Mouse (Mus musculus): ENCODE data around the gene Sergef. TPM values are rescaled to one million over a fixed set of nuclear protein-coding genes. Genes with fewer than 3 reads are reported as not detected.
"Not testable (repeated sequence)": the region's sequence is repeated elsewhere in the genome, so short reads cannot be mapped to it uniquely, and the experiment has no call there.

The Sergef gene
- 14.3 and 16.9 TPM in 2 replicates for polyA plus RNA-seq (2015; fragmentation: Nextera tagmentation; extraction: Ambion mirVana)

- no peaks in the 10 kb centered on the region; the same call in 1 of the 2 replicates for H3K27me3 ChIP-seq (replicated peaks)
These were observed at the start of gene Sergef for GRCm38 (mm10) chr7:46639692-46640031. TSS of gene Sergef (minus strand) at chr7:46639807.

GRCm38 (mm10) chr7:46686827-46687226 is 47.2 kb upstream of the Sergef start:
- H3K27ac ChIP-seq = no peak overlapping the region
- 84% methylated on average over 5 of the region's 5 CpGs for WGBS
- H3K4me2 ChIP-seq (replicated peaks) = no peak overlapping the region
- no peaks in the 10 kb centered on the region for H3K27me3 ChIP-seq (replicated peaks)
- H3K36me3 ChIP-seq = peaks cover 17% of the 10 kb centered on the region
- no peaks in the 10 kb centered on the region for H3K4me1 ChIP-seq (replicated peaks)
- no peak for ATAC-seq
- H3K9ac ChIP-seq = no peak overlapping the region
- no peaks in the 10 kb centered on the region for H3K9me3 ChIP-seq
- no peak overlapping the region for H3K4me3 ChIP-seq (replicated peaks)

More at GRCm38 (mm10) chr7:46639692-46640031, at the start of gene Sergef:
- Histone ChIP-seq H3K27ac (peak within 1 kb of the TSS; percentile 52), H3K9me3 (no peaks in the 10 kb centered on the region), H3K4me2 (replicated peaks) (peak within 1 kb of the TSS; percentile 95), H3K4me1 (replicated peaks) (peaks cover 12% of the 10 kb centered on the region; the same call in 1 of the 2 replicates), H3K36me3 (no peaks in the 10 kb centered on the region), H3K9ac (peak within 1 kb of the TSS; percentile 85), H3K4me3 (replicated peaks) (peak within 1 kb of the TSS; percentile 74)
- ATAC-seq = peak; percentile 98
- under 1% methylated on average over 30 of the region's 30 CpGs for WGBS

- Histone ChIP-seq H3K4me1 (replicated peaks) (0 out of 2 replicates have a peak, but pooled peaks cover 3% of the 10 kb centered on the region), H3K27ac (no peak overlapping the region), H3K27me3 (replicated peaks) (no peaks in the 10 kb centered on the region), H3K9ac (no peak overlapping the region), H3K36me3 (no peaks in the 10 kb centered on the region), H3K4me3 (replicated peaks) (no peak overlapping the region), H3K9me3 (no peaks in the 10 kb centered on the region), H3K4me2 (replicated peaks) (no peak overlapping the region)
- no peak for ATAC-seq
These were observed 41.1 kb upstream of the Sergef start for GRCm38 (mm10) chr7:46680732-46681131.

DNA sequence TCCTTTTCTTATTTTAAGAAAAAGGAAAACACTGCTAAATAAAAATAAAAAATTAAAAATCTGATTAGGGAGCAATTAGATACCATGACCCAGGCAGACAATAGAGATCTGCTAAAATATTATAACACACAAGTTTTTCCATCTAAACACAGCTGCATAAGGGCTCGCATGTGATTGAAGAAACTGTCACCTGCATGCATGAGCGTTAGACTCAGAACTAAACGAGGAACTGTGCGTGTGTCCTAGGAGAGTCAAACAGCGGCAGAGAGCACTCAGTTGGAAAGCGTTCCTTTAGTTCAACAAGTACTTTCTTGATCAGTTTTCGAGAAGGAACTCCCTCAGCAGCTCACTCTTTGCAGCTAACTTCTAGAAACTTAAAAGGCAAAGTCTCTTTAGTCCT is 39.4 kb upstream of the Sergef start:
- not testable (repeated sequence) for H3K27me3 ChIP-seq (replicated peaks); H3K9ac ChIP-seq; H3K4me2 ChIP-seq (replicated peaks); H3K27ac ChIP-seq; H3K4me3 ChIP-seq (replicated peaks); H3K36me3 ChIP-seq; H3K4me1 ChIP-seq (replicated peaks); H3K9me3 ChIP-seq; ATAC-seq
- WGBS = 79% methylated on average over 7 of the region's 7 CpGs

- Histone ChIP-seq H3K4me1 (replicated peaks) (0 out of 2 replicates have a peak, but pooled peaks cover 3% of the 10 kb centered on the region), H3K9me3 (no peaks in the 10 kb centered on the region), H3K36me3 (no peaks in the 10 kb centered on the region), H3K27me3 (replicated peaks) (no peaks in the 10 kb centered on the region), H3K27ac (no peak overlapping the region), H3K4me2 (replicated peaks) (no peak overlapping the region), H3K4me3 (replicated peaks) (no peak overlapping the region), H3K9ac (no peak overlapping the region)
- no peak for ATAC-seq
- 67% methylated on average over 3 of the region's 3 CpGs for whole genome bisulfite sequencing
These were observed 38.8 kb upstream of the Sergef start for GRCm38 (mm10) chr7:46678417-46678816.

- 51% methylated on average over 5 of the region's 5 CpGs for WGBS
These were observed 37.3 kb upstream of the Sergef start for GRCm38 (mm10) chr7:46676808-46677360.

DNA sequence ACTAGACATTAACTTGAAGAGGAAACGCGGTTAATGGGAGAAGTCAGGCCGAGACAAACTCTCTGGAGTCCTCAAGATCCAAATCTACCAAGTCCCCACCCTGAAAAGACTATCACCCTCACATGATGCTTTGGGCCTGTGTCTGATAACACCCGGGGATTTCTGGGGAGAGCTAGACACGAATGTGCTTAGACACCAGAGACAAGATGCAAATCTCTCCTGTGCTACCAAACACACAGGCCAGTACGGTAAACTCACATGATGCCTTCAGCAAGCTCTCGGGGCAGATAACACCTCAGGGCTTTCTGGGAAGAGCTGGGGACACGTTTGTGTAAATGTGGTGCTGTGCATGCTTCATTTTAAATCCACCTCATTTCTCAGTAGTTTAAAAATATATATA is 36.3 kb upstream of the Sergef start:
- WGBS = 81% methylated on average over 8 of the region's 8 CpGs
- H3K27me3 ChIP-seq (replicated peaks) = no peaks in the 10 kb centered on the region
- H3K9ac ChIP-seq = no peak overlapping the region
- H3K27ac ChIP-seq = no peak overlapping the region
- no peak overlapping the region for H3K4me3 ChIP-seq (replicated peaks)
- 0 out of 2 replicates have a peak, but pooled peaks cover 3% of the 10 kb centered on the region for H3K4me1 ChIP-seq (replicated peaks)
- no peak for ATAC-seq
- no peak overlapping the region for H3K4me2 ChIP-seq (replicated peaks)
- no peaks in the 10 kb centered on the region for H3K36me3 ChIP-seq
- H3K9me3 ChIP-seq = no peaks in the 10 kb centered on the region

More at GRCm38 (mm10) chr7:46676808-46677360, 37.3 kb upstream of the Sergef start:
- no peaks in the 10 kb centered on the region for H3K27me3 ChIP-seq (replicated peaks)
- H3K4me3 ChIP-seq (replicated peaks) = no peak overlapping the region
- H3K9ac ChIP-seq = no peak overlapping the region
- no peak overlapping the region for H3K4me2 ChIP-seq (replicated peaks)
- ATAC-seq = no peak
- H3K9me3 ChIP-seq = no peaks in the 10 kb centered on the region
- 0 out of 2 replicates have a peak, but pooled peaks cover 3% of the 10 kb centered on the region for H3K4me1 ChIP-seq (replicated peaks)
- H3K36me3 ChIP-seq = no peaks in the 10 kb centered on the region
- H3K27ac ChIP-seq = no peak overlapping the region

DNA sequence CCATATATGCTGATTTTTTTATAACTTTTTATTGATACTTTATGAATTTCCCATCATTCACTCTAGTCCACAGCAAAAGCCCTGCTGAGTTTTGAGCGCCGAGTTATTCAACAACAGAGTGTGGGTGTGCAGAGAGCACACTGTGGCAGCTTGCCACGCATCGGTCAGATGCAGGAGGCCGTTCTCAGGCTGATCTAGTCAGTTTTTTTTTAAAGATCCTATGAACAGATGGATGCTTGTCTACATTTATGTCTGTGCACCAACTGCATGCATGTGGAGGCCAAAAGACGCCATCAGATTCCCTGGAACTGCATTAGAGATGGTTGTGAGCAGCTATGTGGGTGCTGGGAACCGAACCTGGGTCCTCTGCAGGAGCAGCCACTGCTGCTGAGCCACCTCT is 35.5 kb upstream of the Sergef start:
- Histone ChIP-seq H3K4me3 (replicated peaks) (no peak overlapping the region), H3K9ac (no peak overlapping the region), H3K9me3 (no peaks in the 10 kb centered on the region), H3K27ac (no peak overlapping the region), H3K4me2 (replicated peaks) (no peak overlapping the region), H3K36me3 (no peaks in the 10 kb centered on the region), H3K4me1 (replicated peaks) (0 out of 2 replicates have a peak, but pooled peaks cover 3% of the 10 kb centered on the region), H3K27me3 (replicated peaks) (no peaks in the 10 kb centered on the region)
- ATAC-seq = no peak
- WGBS = 94% methylated on average over 7 of the region's 7 CpGs

- Histone ChIP-seq H3K9ac (no peak within 1 kb of the TSS), H3K27ac (no peak within 1 kb of the TSS), H3K4me1 (replicated peaks) (peaks cover 2% of the 10 kb centered on the region; the same call in 1 of the 2 replicates), H3K27me3 (replicated peaks) (peaks cover under 1% of the 10 kb centered on the region; the same call in 1 of the 2 replicates), H3K9me3 (no peaks in the 10 kb centered on the region), H3K4me3 (replicated peaks) (no peak within 1 kb of the TSS), H3K4me2 (replicated peaks) (no peak within 1 kb of the TSS), H3K36me3 (no peaks in the 10 kb centered on the region)
- 35% methylated on average over 10 of the region's 10 CpGs for WGBS
- no peak for ATAC-seq
These were observed 32.6 kb upstream of the Sergef start, which contains the start of gene Tph1 for GRCm38 (mm10) chr7:46672160-46672672. TSS of gene Tph1 (minus strand) at chr7:46672537.

GRCm38 (mm10) chr7:46667256-46667655 is 27.6 kb upstream of the Sergef start:
- Histone ChIP-seq H3K4me2 (replicated peaks) (peak overlapping the region; percentile 39), H3K4me3 (replicated peaks) (no peak overlapping the region; the same call in 1 of the 2 replicates), H3K9me3 (no peaks in the 10 kb centered on the region), H3K9ac (no peak overlapping the region), H3K4me1 (replicated peaks) (peaks cover 3% of the 10 kb centered on the region; the same call in 1 of the 2 replicates), H3K27ac (no peak overlapping the region), H3K27me3 (replicated peaks) (peaks cover 13% of the 10 kb centered on the region), H3K36me3 (no peaks in the 10 kb centered on the region)
- ATAC-seq = peak; percentile 55
- 1% methylated on average over 21 of the region's 21 CpGs for WGBS

GRCm38 (mm10) chr7:46665236-46665635 is 25.6 kb upstream of the Sergef start:
- Histone ChIP-seq H3K9ac (no peak overlapping the region), H3K36me3 (no peaks in the 10 kb centered on the region), H3K27ac (no peak overlapping the region), H3K4me1 (replicated peaks) (peaks cover 3% of the 10 kb centered on the region; the same call in 1 of the 2 replicates), H3K4me3 (replicated peaks) (no peak overlapping the region), H3K4me2 (replicated peaks) (no peak overlapping the region), H3K27me3 (replicated peaks) (peaks cover 13% of the 10 kb centered on the region), H3K9me3 (no peaks in the 10 kb centered on the region)
- WGBS = 35% methylated on average over 9 of the region's 9 CpGs
- no peak for ATAC-seq

DNA sequence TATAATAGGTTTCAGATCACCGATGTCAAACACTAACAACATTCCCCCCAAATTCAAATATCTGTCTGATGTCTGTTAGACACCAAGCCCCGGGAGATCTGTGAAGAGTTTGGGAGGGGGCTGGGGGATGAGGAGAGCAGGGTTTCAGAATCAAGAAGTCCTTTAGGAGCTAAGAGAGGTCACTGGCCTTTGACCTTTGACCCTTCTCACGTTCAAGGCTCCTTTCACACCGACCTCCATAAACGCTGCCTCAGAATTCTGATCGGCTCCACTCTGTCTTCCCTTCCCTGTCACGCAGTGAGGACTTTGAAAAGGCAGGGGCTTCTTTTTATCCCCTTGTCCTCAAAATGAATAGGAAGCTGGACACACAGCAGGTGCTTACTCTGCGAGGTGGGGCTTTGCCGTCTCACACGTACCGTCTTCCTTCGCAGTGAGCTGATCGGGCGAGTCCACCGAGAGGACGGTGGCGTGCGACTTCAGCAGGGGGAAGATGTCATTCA is 22.0 kb upstream of the Sergef start:
- 49% methylated on average over 18 of the region's 18 CpGs for WGBS
- no peak overlapping the region for H3K4me3 ChIP-seq (replicated peaks)
- no peaks in the 10 kb centered on the region for H3K4me1 ChIP-seq (replicated peaks)
- no peaks in the 10 kb centered on the region for H3K36me3 ChIP-seq
- H3K27me3 ChIP-seq (replicated peaks) = peaks cover 7% of the 10 kb centered on the region; the same call in 1 of the 2 replicates
- no peak overlapping the region for H3K4me2 ChIP-seq (replicated peaks)
- H3K27ac ChIP-seq = no peak overlapping the region
- no peaks in the 10 kb centered on the region for H3K9me3 ChIP-seq
- H3K9ac ChIP-seq = no peak overlapping the region
- no peak for ATAC-seq

DNA sequence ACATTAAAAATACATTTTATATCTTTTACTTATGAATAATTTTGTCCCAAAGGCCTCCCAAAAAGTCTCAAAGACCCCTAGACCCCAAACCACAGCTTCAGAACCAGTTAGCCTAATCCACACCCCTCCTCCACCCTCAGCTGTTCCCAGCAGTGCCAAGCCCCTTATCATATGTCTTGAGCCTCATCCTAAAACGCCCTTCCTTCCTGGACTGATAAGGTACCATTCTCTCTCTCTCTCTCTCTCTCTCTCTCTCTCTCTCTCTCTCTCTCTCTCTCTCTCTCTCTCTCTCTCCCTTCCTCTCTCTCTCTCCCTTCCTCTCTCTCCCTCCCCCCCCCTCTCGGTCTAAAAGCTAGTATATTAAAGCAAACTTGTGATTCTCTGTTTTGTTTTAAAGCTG is 12.7 kb upstream of the Sergef start:
- Histone ChIP-seq H3K27ac (no peak overlapping the region), H3K4me3 (replicated peaks) (no peak overlapping the region), H3K36me3 (no peaks in the 10 kb centered on the region), H3K9me3 (no peaks in the 10 kb centered on the region), H3K27me3 (replicated peaks) (no peaks in the 10 kb centered on the region; the same call in 1 of the 2 replicates), H3K4me2 (replicated peaks) (no peak overlapping the region), H3K9ac (no peak overlapping the region), H3K4me1 (replicated peaks) (no peaks in the 10 kb centered on the region)
- 63% methylated on average over 2 of the region's 2 CpGs for WGBS
- ATAC-seq = no peak

Measured in intestine, embryonic 15.5 days (tissue).